Mouse (Mus musculus) liver, embryonic 14.5 days (tissue): ENCODE results near the gene Kif24. TPM values are rescaled to one million over a fixed set of nuclear protein-coding genes. Genes with fewer than 3 reads are reported as not detected.

Experiments
- ATAC-seq: fragments of 200-750 bp; cut with Nextera tagmentation; 2 replicates; pipeline ENCODE4 v1.8.0; 2017; ENCODE audit warnings: moderate number of reproducible peaks, mild to moderate bottlenecking, moderate library complexity; ENCODE audit not compliant: insufficient read depth
- DNase-seq, 3 experiments: peaks; one replicate each; pipeline ENCODE4 v3.0.0-alpha.2; 2012 to 2013; ENCODE audit warnings: low read depth in 3 of 3, low spot score in 3 of 3
- H3K27ac ChIP-seq: fragments of 300-500 bp; sonication (generic); 2 replicates; pipeline ENCODE4 v1.5.1; 2014; ENCODE audit warnings: moderate library complexity, mild to moderate bottlenecking, control low read depth, inconsistent platforms
- H3K27me3 ChIP-seq: fragments of 300-500 bp; sonication (generic); 2 replicates; pipeline ENCODE4 v1.6.1; 2014; ENCODE audit warnings: mild to moderate bottlenecking, low read length, moderate library complexity; ENCODE audit not compliant: control insufficient read depth, insufficient read depth
- H3K36me3 ChIP-seq: fragments of 300-500 bp; sonication (generic); replicated peaks from 2 replicates; pipeline ENCODE4 v1.6.1; 2014; ENCODE audit warnings: low read depth; ENCODE audit not compliant: control insufficient read depth, insufficient read depth
- H3K4me1 ChIP-seq, 2 experiments: fragments of 200-500 bp in 1 of 2; fragments of 300-500 bp in 1 of 2; sonication (generic) in 1 of 2; replicated peaks; 2 replicates each; pipeline ENCODE4 v1.6.1; 2012 to 2014; ENCODE audit warnings: antibody characterized with exemption in 1 of 2, inconsistent platforms in 1 of 2, low read length in 1 of 2; ENCODE audit not compliant: control insufficient read depth in 2 of 2, insufficient read depth in 2 of 2
- H3K4me2 ChIP-seq: fragments of 300-500 bp; sonication (generic); 2 replicates; pipeline ENCODE4 v1.6.1; 2014; ENCODE audit warnings: low read depth, mild to moderate bottlenecking, control low read depth, moderate library complexity
- H3K4me3 ChIP-seq, 2 experiments: fragments of 200-500 bp in 1 of 2; fragments of 300-500 bp in 1 of 2; sonication (generic) in 1 of 2; 2 replicates each; pipeline ENCODE4 v1.5.1; 2012 to 2014; ENCODE audit warnings: low read depth in 2 of 2, low read length in 2 of 2, mild to moderate bottlenecking in 2 of 2, control low read depth in 1 of 2, inconsistent platforms in 1 of 2, moderate library complexity in 1 of 2; ENCODE audit not compliant: insufficient read depth in 1 of 2
- H3K9ac ChIP-seq: fragments of 300-500 bp; sonication (generic); replicated peaks from 2 replicates; pipeline ENCODE4 v1.6.1; 2014; ENCODE audit warnings: mild to moderate bottlenecking, control low read depth, moderate library complexity
- H3K9me3 ChIP-seq: fragments of 300-500 bp; sonication (generic); 2 replicates; pipeline ENCODE4 v1.6.1; 2016; ENCODE audit warnings: low read length, mixed read lengths; ENCODE audit not compliant: control insufficient read depth
- CTCF ChIP-seq: IDR thresholded peaks from 2 replicates; pipeline ENCODE4 v1.5.1; 2016; ENCODE audit warnings: antibody characterized with exemption, low read depth, control low read depth
- EP300 ChIP-seq: IDR thresholded peaks from 2 replicates; pipeline ENCODE4 v1.6.1; 2016; ENCODE audit warnings: antibody characterized with exemption, low read depth
- WGBS: fragments of 180-500 bp; shearing (Covaris S2); extraction: QIAGEN DNeasy Blood & Tissue Kit; methylation state at CpG from one replicate; pipeline ENCODE4 v1.1.7; 2014; ENCODE audit not compliant: insufficient replicate concordance; 5-methylcytosine and 5-hydroxymethylcytosine counted together
- polyA plus RNA-seq, 2 experiments: library from polyadenylated mRNA; depleted of rRNA in 1 of 2; stranded (reverse) in 1 of 2; unstranded in 1 of 2; fragments of >200 nt; fragmentation: Nextera tagmentation in 1 of 2; extraction: Ambion mirVana in 1 of 2; gene quantifications; 2 replicates each; pipeline versions ENCODE4 v1.2.1 to v1.2.3; 2012 to 2014

Gene Kif24
- polyA plus RNA-seq, 2 experiments: 4.0 to 4.2 TPM

DNA sequence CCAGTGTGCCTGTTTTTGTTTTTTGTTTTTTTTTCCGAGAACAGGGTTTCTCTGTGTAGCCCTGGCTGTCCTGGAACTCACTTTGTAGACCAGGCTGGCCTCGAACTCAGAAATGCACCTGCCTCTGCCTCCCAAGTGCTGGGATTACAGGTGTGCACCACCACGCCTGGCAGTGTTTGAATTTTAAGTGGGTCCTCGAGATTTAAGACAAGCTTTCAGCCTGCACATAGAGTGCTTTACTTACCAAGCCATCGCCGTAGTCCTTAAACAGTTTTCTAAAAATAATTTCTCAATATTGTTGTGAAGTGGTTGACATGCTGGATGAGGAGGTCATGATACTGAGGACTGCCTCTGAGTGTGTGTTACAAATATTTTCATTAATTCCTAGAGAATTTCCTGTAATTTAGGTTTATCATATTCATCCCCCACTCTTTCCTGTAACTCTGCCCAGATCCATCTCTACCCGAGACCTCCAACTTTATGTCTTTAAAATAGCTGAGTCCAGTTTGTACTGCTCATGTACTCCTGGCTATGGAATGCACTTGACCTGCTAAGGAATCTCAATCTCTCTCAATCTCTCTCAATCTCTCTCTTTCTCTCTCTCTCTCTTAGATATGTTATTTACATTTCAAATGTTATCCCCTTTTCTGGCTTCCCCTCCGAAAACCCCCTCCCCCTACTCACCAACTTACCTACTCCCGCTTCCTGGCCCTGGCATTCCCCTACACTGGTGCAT lies 94.8 kb downstream of the Kif24 start:
- H3K27ac ChIP-seq: no peak overlapping the region
- no peaks in the 10 kb centered on the region for H3K27me3 ChIP-seq
- H3K9ac ChIP-seq: no peak overlapping the region
- peaks cover 0 to 4% of the 10 kb centered on the region in 2 experiments; a peak in 2 of 4 replicates for H3K4me1 ChIP-seq
- no peak overlapping the region for H3K4me3 ChIP-seq
- no peak for DNase-seq
- 83% methylated on average over 9 of the region's 9 CpGs for whole genome bisulfite sequencing
- no peak overlapping the region for H3K4me2 ChIP-seq
- no peaks in the 10 kb centered on the region for H3K9me3 ChIP-seq
- ATAC-seq: no peak
- no peak for TF ChIP-seq EP300
- TF ChIP-seq CTCF: no peak
- peaks cover 9% of the 10 kb centered on the region for H3K36me3 ChIP-seq

- no peak overlapping the region for H3K9ac ChIP-seq
- WGBS: 74% methylated on average over 4 of the region's 4 CpGs
- H3K4me2 ChIP-seq: no peak overlapping the region
- H3K4me3 ChIP-seq: no peak overlapping the region
- H3K4me1 ChIP-seq: peaks cover 0 to 4% of the 10 kb centered on the region in 2 experiments; a peak in 2 of 4 replicates
- ATAC-seq (peak; percentile 65; the same call in 1 of the 2 replicates), DNase-seq (no peak)
- peak overlapping the region; percentile 18; the same call in 1 of the 2 replicates for H3K27ac ChIP-seq
- H3K27me3 ChIP-seq: no peaks in the 10 kb centered on the region
- peaks cover 6% of the 10 kb centered on the region for H3K36me3 ChIP-seq
- H3K9me3 ChIP-seq: no peaks in the 10 kb centered on the region
- TF ChIP-seq CTCF (no peak), EP300 (no peak)
These were observed 96.5 kb downstream of the Kif24 start for GRCm38 (mm10) chr4:41368198-41368597.

- DNase-seq (no peak), ATAC-seq (no peak)
- Histone ChIP-seq H3K4me1 (no peaks in the 10 kb centered on the region; a peak in 1 of 4 replicates), H3K36me3 (no peaks in the 10 kb centered on the region), H3K9me3 (no peaks in the 10 kb centered on the region), H3K27ac (no peak overlapping the region), H3K9ac (no peak overlapping the region), H3K4me2 (no peak overlapping the region), H3K4me3 (no peak overlapping the region), H3K27me3 (no peaks in the 10 kb centered on the region)
- no peak for TF ChIP-seq EP300
- TF ChIP-seq CTCF: no peak
- WGBS: 91% methylated on average over 3 of the region's 3 CpGs
These were observed 103.6 kb downstream of the Kif24 start for GRCm38 (mm10) chr4:41361059-41361458.

GRCm38 (mm10) chr4:41359358-41359757 lies 105.3 kb downstream of the Kif24 start:
- H3K4me1 ChIP-seq: no peaks in the 10 kb centered on the region
- ATAC-seq: no peak
- no peak for DNase-seq
- 79% methylated on average over 7 of the region's 7 CpGs for WGBS
- no peaks in the 10 kb centered on the region for H3K27me3 ChIP-seq
- H3K36me3 ChIP-seq: no peaks in the 10 kb centered on the region
- H3K4me3 ChIP-seq: no peak overlapping the region
- no peaks in the 10 kb centered on the region for H3K9me3 ChIP-seq
- H3K27ac ChIP-seq: no peak overlapping the region
- no peak overlapping the region for H3K4me2 ChIP-seq
- no peak overlapping the region for H3K9ac ChIP-seq
- TF ChIP-seq CTCF (no peak), EP300 (no peak)

- Histone ChIP-seq H3K9ac (no peak overlapping the region), H3K4me3 (no peak overlapping the region), H3K9me3 (no peaks in the 10 kb centered on the region), H3K27ac (no peak overlapping the region), H3K27me3 (no peaks in the 10 kb centered on the region), H3K4me1 (no peaks in the 10 kb centered on the region), H3K4me2 (no peak overlapping the region), H3K36me3 (no peaks in the 10 kb centered on the region)
- TF ChIP-seq EP300 (no peak), CTCF (no peak)
- DNase-seq (no peak), ATAC-seq (no peak)
- 63% methylated on average over 2 of the region's 2 CpGs for WGBS
These were observed 106.0 kb downstream of the Kif24 start for GRCm38 (mm10) chr4:41358669-41359068.
